Mouse (Mus musculus): ENCODE measurements around the gene Skp2. TPM values are rescaled to one million over a fixed set of nuclear protein-coding genes. Genes with fewer than 3 reads are reported as not detected.

Skp2 gene
- polyA plus RNA-seq, 1 experiment from 2014 or later = 70.8 TPM

- H3K4me1 ChIP-seq (ENCODE audit: control insufficient read depth, insufficient read depth, low read length) = peaks cover 26% of the 10 kb centered on the region
- no peaks in the 10 kb centered on the region for H3K36me3 ChIP-seq (ENCODE audit: control insufficient read depth, insufficient read depth, low read length)
- no peak for ATAC-seq (ENCODE audit: insufficient number of reproducible peaks, insufficient read depth, low FRiP score, low read depth)
- WGBS = 2% methylated on average over 3 of the region's 3 CpGs
- H3K4me2 ChIP-seq (replicated peaks; ENCODE audit: low read depth, low read length) = peak overlapping the region; percentile 78
- peak overlapping the region; percentile 92 for H3K4me3 ChIP-seq (ENCODE audit: low read depth, low read length)
- no peaks in the 10 kb centered on the region for H3K27me3 ChIP-seq (ENCODE audit: control insufficient read depth, insufficient read depth, low read length)
- H3K9me3 ChIP-seq (ENCODE audit: control insufficient read depth, low read depth, low read length) = no peaks in the 10 kb centered on the region
- H3K9ac ChIP-seq (replicated peaks; ENCODE audit: low read depth, low read length) = peak overlapping the region; percentile 41
- peak overlapping the region; percentile 89 for H3K27ac ChIP-seq (ENCODE audit: low read length)
Observed at GRCm38 (mm10) chr15:9070353-9070752, 84.9 kb downstream of the Skp2 start.

- WGBS = 72% methylated on average over 4 of the region's 4 CpGs
- Histone ChIP-seq H3K9ac (replicated peaks; ENCODE audit: low read depth, low read length) (no peak overlapping the region), H3K36me3 (ENCODE audit: control insufficient read depth, insufficient read depth, low read length) (no peaks in the 10 kb centered on the region), H3K4me1 (ENCODE audit: control insufficient read depth, insufficient read depth, low read length) (peaks cover 14% of the 10 kb centered on the region; the same call in 1 of the 2 replicates), H3K27me3 (ENCODE audit: control insufficient read depth, insufficient read depth, low read length) (no peaks in the 10 kb centered on the region), H3K4me2 (replicated peaks; ENCODE audit: low read depth, low read length) (no peak overlapping the region), H3K9me3 (ENCODE audit: control insufficient read depth, low read depth, low read length) (no peaks in the 10 kb centered on the region), H3K4me3 (ENCODE audit: low read depth, low read length) (no peak overlapping the region), H3K27ac (ENCODE audit: low read length) (no peak overlapping the region)
- ATAC-seq (ENCODE audit: insufficient number of reproducible peaks, insufficient read depth, low FRiP score, low read depth) = no peak
Observed at GRCm38 (mm10) chr15:9068881-9069280, 86.3 kb downstream of the Skp2 start.

Other genes with a start within 250 kb of the Skp2 start
- gene Ranbp3l, start 187.5 kb downstream of the Skp2 start, polyA plus RNA-seq (2014; fragmentation: Nextera tagmentation; extraction: Ambion mirVana) = 0.27 and 0.35 TPM in 2 replicates
- 31.8 and 32.1 TPM in 2 replicates for gene Nadk2, start 84.2 kb downstream of the Skp2 start, polyA plus RNA-seq (2014; fragmentation: Nextera tagmentation; extraction: Ambion mirVana)
- 7.0 and 7.9 TPM in 2 replicates for gene Lmbrd2, start 14.9 kb downstream of the Skp2 start, polyA plus RNA-seq (2014; fragmentation: Nextera tagmentation; extraction: Ambion mirVana)
- gene Ugt3a1, start 121.5 kb upstream of the Skp2 start, polyA plus RNA-seq (2014; fragmentation: Nextera tagmentation; extraction: Ambion mirVana) = not detected in 2 replicates
- not detected in 2 replicates for gene Ugt3a2, start 180.1 kb upstream of the Skp2 start, polyA plus RNA-seq (2014; fragmentation: Nextera tagmentation; extraction: Ambion mirVana)